Mouse (Mus musculus) frontal cortex, adult 2 months (tissue): ENCODE measurements around the gene Ces5a. TPM values are rescaled to one million over a fixed set of nuclear protein-coding genes. Genes with fewer than 3 reads are reported as not detected.
"Not testable (repeated sequence)": the region's sequence is repeated elsewhere in the genome, so short reads cannot be mapped to it uniquely, and the experiment has no call there.

Experiments
- DNase-seq, 2 experiments: peaks; one replicate each; pipeline ENCODE4 v3.0.0; 2022; ENCODE audit warnings: low spot score in 1 of 2; ENCODE audit errors: extremely low spot score in 1 of 2
- polyA plus RNA-seq: library from polyadenylated mRNA; depleted of rRNA; stranded (reverse); fragments of >200 nt; gene quantifications from 2 replicates; pipeline ENCODE4 v1.2.3, GENCODE M21; 2012; rRNA removed

Ces5a gene
- 1.9 and 3.1 TPM in 2 replicates for polyA plus RNA-seq

DNA sequence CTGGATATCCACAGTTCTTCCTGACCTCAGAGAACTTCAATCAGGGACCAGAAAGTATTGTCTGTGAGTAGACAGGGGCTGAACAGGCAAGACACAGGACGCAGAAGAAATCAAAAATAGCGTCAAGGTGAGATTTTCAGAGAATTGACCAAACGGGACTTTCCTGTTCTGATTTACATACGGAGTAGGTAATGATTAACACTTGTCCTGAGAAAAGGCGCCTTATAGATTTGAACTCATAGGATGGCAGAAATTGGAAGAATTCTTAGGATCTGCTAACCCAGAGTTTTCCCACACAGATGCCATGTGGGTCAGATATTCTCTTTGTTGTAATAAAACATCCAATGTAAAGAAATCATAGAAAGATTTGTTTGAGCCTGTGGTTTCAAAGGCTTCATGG is at the start of gene Ces5a:
Gene Ces5a, minus strand, starts transcription at position 101 of the 400 bp plus-strand sequence.
- DNase-seq = no peak

DNA sequence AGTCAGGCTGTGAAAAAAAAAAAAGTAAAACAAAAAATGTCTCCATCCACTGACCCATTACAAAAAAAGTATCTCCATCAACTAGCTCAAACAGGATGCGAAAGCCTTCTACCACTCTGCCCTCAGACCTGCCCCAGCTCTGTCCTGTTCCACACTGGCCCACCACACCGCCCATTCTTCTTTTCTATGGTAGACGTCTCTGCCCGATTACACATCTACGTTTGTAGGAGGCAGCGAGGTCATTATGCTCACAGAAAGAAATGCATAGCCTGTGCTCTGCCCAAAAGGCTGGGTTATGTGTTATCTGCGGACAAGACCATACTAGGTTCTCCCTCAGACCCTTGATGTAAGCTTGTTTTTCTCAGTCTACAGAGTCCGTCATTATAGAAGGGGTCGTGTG is 37.2 kb upstream of the Ces5a start:
- DNase-seq = no peak

- DNase-seq = peak in 1 of 2 experiments; percentile 49
Observed at GRCm38 (mm10) chr8:93572095-93572501, 36.5 kb upstream of the Ces5a start.

DNA sequence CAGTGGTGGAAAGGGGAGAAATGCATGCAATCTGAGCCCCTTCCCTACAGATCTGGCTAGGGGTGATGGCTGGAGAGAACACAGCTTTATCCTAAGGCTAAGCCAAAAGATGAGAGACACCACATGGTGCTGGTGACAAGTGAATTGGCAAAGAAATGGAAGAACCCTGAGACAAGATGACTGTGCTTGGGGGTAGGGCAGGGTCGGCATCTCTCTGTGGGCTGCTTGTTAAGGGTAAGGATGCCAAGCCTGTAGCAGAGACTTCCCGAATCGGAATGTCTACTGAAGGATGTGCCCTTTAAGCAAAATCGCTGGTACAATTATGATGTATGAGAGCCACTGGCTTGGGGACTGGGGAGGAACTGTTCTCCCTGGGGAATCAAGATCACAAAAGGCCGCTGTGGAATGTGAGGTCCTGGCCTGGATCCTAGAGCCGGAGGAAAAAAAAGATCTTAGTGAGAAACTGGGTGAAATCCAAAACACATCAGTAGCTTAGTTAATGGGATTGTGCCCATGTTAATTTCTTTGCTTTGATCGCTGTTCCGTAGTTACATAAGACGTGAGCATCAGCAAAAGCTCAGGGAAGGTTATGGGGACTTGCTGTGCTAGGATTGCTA is 35.8 kb upstream of the Ces5a start:
- DNase-seq = peak; percentile 66 to 78

- DNase-seq = peak in 1 of 2 experiments; percentile 73
Observed at GRCm38 (mm10) chr8:93570186-93570530, 34.5 kb upstream of the Ces5a start.

GRCm38 (mm10) chr8:93569311-93570185 is 33.9 kb upstream of the Ces5a start:
- DNase-seq = peak; percentile 88 to 90

DNA sequence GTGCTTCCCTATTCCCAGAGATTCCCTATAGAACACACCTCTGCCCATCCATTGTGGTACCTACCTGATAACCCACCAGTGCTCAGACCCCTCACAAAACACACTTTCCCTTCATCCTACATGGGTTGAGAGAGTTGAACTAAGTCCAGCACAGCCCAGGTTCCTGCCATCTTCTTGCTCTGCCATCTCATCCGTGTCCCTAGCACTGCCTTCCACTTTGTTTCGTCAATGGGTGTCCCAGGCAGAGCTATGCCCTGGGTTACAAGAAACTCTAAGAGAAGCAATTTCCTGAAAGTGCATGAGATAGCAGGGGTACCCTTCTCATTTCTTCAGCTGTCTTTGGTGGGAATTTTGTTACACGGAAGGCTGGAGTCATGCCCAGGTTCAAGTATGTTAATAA is 33.0 kb upstream of the Ces5a start:
- no peak for DNase-seq

GRCm38 (mm10) chr8:93567086-93567485 is 31.5 kb upstream of the Ces5a start:
- peak in 1 of 2 experiments; percentile 55 for DNase-seq

DNA sequence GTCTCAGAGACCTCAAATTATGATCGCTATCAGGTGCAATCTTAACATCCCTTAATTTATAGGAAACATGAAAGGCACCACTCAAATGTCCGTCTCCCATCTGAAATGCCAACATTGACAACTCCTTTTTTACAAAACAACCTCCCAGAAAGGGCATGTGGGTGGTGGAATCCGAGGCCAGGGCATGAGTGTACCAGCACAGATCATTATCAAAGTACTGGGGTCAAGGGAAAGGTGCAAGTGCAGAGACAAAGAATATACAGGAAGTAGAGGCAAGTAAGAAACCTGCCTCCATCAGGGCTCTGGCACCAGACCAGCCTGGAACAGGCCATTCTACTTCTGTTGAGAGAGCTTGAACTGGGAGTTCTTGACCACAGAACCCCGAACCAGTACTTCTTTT is 29.0 kb upstream of the Ces5a start:
- no peak for DNase-seq

DNA sequence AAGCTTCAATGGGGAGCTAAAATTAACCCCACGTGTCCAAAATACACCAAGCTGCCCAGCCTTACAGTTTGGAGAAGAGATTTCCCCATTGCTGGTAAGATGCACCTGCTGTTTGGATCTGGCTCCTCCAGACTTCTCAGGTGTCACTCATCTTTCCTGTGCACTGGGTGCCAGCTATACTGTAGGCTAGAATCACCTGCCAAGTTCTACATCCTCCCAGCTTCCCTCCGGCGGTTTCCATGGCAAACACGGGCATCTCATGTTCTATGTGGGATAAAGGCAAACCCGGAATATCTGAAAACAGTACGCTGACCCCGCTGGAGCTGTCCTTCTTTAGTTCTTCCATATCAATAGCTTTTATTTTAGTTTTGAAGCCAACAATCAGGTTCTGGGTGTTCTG is 27.9 kb upstream of the Ces5a start:
- DNase-seq = no peak

GRCm38 (mm10) chr8:93562557-93563210 is 27.1 kb upstream of the Ces5a start:
- DNase-seq = no peak

- peak; percentile 53 to 72 for DNase-seq
Observed at GRCm38 (mm10) chr8:93561271-93561670, 25.6 kb upstream of the Ces5a start.

DNA sequence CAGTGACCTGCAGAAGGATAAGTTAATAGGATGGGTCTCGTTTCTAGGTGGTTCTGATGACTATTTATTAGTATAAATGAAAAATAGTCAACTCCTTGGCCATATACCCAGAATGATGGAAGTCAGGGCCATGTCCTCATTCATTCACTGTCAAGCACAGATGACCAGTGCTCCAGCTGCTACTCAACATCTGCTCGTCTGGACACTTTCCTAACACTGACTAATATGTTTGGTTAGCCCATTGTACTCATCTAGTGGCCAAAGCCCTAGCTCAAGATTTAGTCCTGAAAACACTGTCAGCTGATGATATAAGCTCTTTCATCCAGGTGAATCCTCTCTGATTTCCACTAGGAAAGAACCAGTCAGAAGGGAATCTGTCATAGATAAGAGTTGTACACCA is 24.1 kb upstream of the Ces5a start:
- no peak for DNase-seq

- DNase-seq = no peak
Observed at GRCm38 (mm10) chr8:93502634-93503033, 33.0 kb downstream of the Ces5a start.

DNA sequence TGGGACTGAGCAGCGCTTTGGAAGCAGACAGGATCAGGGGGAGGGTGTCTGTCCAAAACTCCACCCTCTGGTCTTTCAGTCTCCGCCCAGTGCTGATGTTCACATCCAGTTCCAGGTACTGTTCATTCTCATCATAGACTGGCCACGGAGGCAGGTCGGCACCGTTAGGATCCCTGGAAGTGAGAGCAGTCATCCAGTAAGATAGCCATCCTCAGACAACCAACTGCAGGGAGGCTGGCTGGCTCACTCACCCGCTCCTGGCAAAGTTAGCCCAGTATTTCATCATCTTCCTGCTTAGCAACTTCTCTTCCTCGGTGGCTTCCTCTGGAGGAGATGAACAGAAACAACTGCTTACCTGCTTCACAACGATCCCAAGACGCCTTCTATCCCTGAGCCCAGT is 36.2 kb downstream of the Ces5a start:
- no peak for DNase-seq

GRCm38 (mm10) chr8:93495330-93495729 is 40.3 kb downstream of the Ces5a start:
- peak; percentile 15 to 89 for DNase-seq

DNA sequence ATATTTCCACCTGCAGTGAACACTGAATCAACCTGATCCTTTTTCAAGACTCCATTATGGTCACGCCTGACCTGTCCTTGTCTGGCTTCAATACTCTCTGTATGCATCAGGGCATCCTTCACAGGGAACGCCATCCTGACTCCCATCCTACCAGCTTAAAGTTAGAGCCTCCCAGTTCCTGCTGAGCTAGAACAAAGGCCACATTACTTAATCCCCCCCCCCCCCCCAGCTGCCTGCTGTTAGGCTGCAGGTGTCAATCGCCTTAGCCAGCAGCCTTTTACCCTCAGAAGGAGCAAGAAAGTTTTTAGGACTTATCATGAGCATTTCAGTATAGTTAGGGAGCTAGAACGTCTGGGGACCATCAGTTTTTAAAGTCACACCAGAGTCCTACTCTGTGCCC is 46.9 kb downstream of the Ces5a start:
- no peak for DNase-seq

- no peak for DNase-seq
Observed at GRCm38 (mm10) chr8:93478211-93478610, 57.4 kb downstream of the Ces5a start.

DNA sequence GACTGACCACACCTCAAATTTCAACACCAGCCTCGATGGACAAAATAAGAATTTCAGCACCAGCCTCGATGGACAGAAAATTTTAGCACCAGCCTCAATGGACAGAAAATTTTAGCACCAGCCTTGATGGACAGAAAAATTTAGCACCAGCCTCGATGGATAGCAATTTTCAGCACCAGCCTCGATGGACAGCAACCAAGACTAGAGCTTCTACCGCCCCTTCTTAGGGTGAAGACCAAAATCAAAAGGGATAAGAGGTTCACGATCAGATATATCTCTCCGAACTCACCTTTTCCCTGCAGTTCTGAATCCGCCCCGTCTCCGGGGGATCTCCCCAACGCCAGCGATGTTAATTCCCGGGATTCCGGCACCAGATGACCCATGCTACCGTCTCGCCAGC is 65.9 kb downstream of the Ces5a start:
- not testable (repeated sequence) for DNase-seq

GRCm38 (mm10) chr8:93454258-93454877 is 81.3 kb downstream of the Ces5a start:
- no peak for DNase-seq
